Mouse (Mus musculus): Measurements from ENCODE around the gene Lsm2.
"Not testable (repeated sequence)": the region's sequence is repeated elsewhere in the genome, so short reads cannot be mapped to it uniquely, and the experiment has no call there.

Gene Lsm2

DNA sequence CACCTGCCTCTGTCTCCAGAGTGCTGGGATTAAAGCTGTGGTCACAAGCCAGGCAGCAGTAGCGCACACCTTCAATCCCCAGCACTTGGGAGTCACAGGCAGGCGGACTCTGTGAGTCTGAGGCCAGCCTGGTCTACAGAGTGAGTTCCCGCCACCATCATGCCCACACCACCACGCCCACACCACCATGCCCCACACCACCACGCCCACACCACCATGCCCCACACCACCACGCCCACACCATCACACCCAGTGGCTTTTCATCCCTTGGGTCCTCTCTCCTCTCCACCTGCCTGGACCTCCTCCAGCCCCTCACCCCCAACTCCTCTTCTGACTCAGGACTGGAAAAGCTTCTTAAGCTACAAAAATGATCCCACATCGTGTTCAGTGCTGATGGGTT lies 50.2 kb downstream of the Lsm2 start:
- no peak for DNase-seq (ENCODE audit: low read depth)

DNA sequence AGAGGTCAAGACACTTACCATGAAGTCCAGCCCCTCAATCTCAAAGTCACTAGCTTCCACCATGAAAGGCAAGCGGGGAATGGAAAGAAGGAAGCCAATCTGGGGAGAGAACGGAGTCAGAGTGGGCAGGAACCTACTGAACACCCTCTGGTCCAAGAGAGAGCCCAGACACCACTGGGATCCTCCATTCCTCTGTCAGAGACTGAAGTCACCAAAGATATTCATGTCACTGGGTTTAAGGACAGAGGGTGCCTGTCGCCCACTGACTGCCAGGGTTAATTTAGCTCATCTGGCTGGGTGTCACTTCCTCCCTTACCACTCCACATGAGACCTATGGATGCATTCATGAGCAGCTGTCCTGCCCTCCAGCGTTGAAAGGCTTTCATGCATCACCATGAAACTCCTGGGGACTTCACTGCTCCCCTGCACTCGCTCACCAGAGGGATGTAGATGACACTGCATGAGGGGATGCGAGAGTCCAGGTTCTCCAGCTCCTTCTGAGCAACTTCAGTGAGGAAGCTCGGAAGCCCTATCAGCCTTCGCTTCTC lies 50.7 kb downstream of the Lsm2 start:
- DNase-seq (ENCODE audit: low read depth), result no peak

DNA sequence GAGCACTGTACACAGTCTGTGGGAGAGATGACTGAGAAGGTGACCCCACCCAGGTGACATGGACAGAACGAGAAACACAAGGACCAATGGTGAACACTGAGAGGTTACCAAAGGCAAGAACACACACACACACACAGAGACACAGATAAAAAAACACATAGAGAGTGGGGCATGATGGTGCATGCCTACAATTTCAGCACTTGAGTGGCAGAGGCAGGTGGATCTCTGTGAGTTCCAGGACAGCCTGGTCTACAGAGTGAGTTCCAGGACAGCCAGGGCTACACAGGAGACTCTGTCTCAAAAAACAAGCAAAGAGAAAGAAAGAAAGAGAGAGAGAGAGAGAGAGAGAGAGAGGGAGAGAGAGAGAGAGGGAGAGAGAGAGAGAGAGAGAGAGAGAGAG lies 52.0 kb downstream of the Lsm2 start:
- DNase-seq (ENCODE audit: low read depth), result not testable (repeated sequence)

DNA sequence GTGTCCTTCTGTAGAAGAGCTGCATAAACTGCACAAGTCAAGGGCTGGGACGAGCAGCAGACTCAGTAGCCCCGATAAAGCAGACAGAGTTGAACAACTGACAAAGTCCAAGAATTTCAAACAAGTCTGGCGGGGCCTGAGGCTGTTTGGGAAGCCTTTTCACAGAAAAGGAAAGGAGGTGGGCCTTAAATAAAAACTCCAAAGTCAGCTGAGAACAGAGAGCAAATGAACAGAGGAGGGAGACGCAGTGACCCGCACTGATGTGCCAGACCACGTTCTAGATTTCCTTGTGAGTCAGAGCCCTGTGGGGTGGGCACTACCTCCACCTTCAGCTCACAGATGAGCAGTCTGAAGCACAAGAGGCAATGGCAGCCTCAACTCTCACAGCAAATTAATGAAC lies 53.2 kb downstream of the Lsm2 start:
- no peak for DNase-seq (ENCODE audit: low read depth)

Data from c-Kit-positive CD71-positive TER-119-negative erythroid progenitor cells, embryonic 14.5 days (primary cell).